Mouse (Mus musculus) urinary bladder, postnatal 36 days (tissue): ENCODE measurements around the gene Gbf1.

Experiments
- DNase-seq, 2 experiments: peaks; one replicate each; pipeline ENCODE4 v3.0.0; 2022; ENCODE audit warnings: low spot score in 2 of 2, mixed read lengths in 1 of 2

The Gbf1 gene

GRCm38 (mm10) chr19:46220116-46220515, 67.8 kb downstream of the Gbf1 start:
- no peak for DNase-seq

GRCm38 (mm10) chr19:46223118-46223517, 70.8 kb downstream of the Gbf1 start:
- DNase-seq: no peak

- DNase-seq: no peak
Observed at GRCm38 (mm10) chr19:46224882-46225281, 72.6 kb downstream of the Gbf1 start.

GRCm38 (mm10) chr19:46225506-46225905, 73.2 kb downstream of the Gbf1 start:
- DNase-seq: no peak

GRCm38 (mm10) chr19:46226295-46226694, 74.0 kb downstream of the Gbf1 start:
- no peak for DNase-seq

- no peak for DNase-seq
Observed at GRCm38 (mm10) chr19:46227300-46227699, 75.0 kb downstream of the Gbf1 start.

GRCm38 (mm10) chr19:46234450-46234849, 82.1 kb downstream of the Gbf1 start:
- DNase-seq: no peak

- no peak for DNase-seq
Observed at GRCm38 (mm10) chr19:46236658-46237057, 84.3 kb downstream of the Gbf1 start.

- DNase-seq: no peak
Observed at GRCm38 (mm10) chr19:46240246-46240645, 87.9 kb downstream of the Gbf1 start.

- no peak for DNase-seq
Observed at GRCm38 (mm10) chr19:46242416-46242815, 90.1 kb downstream of the Gbf1 start.

- DNase-seq: no peak
Observed at GRCm38 (mm10) chr19:46244628-46245027, 92.3 kb downstream of the Gbf1 start.

- no peak for DNase-seq
Observed at GRCm38 (mm10) chr19:46248991-46249390, 96.7 kb downstream of the Gbf1 start.

GRCm38 (mm10) chr19:46254163-46254752, 101.9 kb downstream of the Gbf1 start:
- no peak for DNase-seq

GRCm38 (mm10) chr19:46264762-46265161, 112.5 kb downstream of the Gbf1 start:
- DNase-seq: no peak

GRCm38 (mm10) chr19:46275307-46275706, 123.0 kb downstream of the Gbf1 start:
- no peak for DNase-seq

GRCm38 (mm10) chr19:46282081-46282849, 130.0 kb downstream of the Gbf1 start:
- DNase-seq: no peak

- no peak for DNase-seq
Observed at GRCm38 (mm10) chr19:46284686-46285085, 132.4 kb downstream of the Gbf1 start.

- no peak for DNase-seq
Observed at GRCm38 (mm10) chr19:46285631-46286030, 133.3 kb downstream of the Gbf1 start.

GRCm38 (mm10) chr19:46286047-46286446, 133.7 kb downstream of the Gbf1 start:
- no peak for DNase-seq

- DNase-seq: no peak
Observed at GRCm38 (mm10) chr19:46286926-46287325, 134.6 kb downstream of the Gbf1 start.

- no peak for DNase-seq
Observed at GRCm38 (mm10) chr19:46287566-46287965, 135.3 kb downstream of the Gbf1 start.

- DNase-seq: no peak
Observed at GRCm38 (mm10) chr19:46290535-46291105, 138.3 kb downstream of the Gbf1 start.

GRCm38 (mm10) chr19:46296938-46297337, 144.6 kb downstream of the Gbf1 start:
- no peak for DNase-seq
